Mouse (Mus musculus): ENCODE measurements around the gene Lrp8. TPM values are rescaled to one million over a fixed set of nuclear protein-coding genes. Genes with fewer than 3 reads are reported as not detected.

The Lrp8 gene
- total RNA-seq, 1 experiment from 2014 or later: 1.2 TPM

- ATAC-seq (replicated peaks; ENCODE audit: insufficient number of reproducible peaks, low FRiP score, low TSS enrichment, poor library complexity, severe bottlenecking): no peak
Observed at GRCm38 (mm10) chr4:107834643-107835314, 32.7 kb downstream of the Lrp8 start.

GRCm38 (mm10) chr4:107835508-107835909 lies 33.4 kb downstream of the Lrp8 start:
- no peak for ATAC-seq (replicated peaks; ENCODE audit: insufficient number of reproducible peaks, low FRiP score, low TSS enrichment, poor library complexity, severe bottlenecking)

DNA sequence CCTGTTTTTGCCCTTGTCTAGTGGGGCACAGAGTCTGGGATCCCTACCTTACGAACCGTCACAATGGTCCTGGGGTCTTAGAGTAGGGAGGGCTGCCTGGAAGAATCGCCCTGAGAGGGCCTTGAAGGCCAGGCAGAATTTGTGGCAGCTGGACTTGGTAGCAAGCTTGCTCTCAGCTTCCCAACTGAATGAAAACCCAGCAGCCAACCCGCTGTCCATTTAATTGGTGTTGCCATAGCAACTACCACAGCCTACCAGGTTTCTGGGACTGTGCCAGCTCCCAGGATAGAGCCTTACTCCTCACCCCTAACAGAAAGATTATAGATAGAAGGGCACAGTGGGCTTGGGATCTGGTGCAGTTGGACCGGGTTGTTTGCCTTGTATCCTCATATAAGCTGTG lies 34.7 kb downstream of the Lrp8 start:
- ATAC-seq (replicated peaks; ENCODE audit: insufficient number of reproducible peaks, low FRiP score, low TSS enrichment, poor library complexity, severe bottlenecking): no peak

GRCm38 (mm10) chr4:107837910-107838309 lies 35.8 kb downstream of the Lrp8 start:
- no peak for ATAC-seq (replicated peaks; ENCODE audit: insufficient number of reproducible peaks, low FRiP score, low TSS enrichment, poor library complexity, severe bottlenecking)

DNA sequence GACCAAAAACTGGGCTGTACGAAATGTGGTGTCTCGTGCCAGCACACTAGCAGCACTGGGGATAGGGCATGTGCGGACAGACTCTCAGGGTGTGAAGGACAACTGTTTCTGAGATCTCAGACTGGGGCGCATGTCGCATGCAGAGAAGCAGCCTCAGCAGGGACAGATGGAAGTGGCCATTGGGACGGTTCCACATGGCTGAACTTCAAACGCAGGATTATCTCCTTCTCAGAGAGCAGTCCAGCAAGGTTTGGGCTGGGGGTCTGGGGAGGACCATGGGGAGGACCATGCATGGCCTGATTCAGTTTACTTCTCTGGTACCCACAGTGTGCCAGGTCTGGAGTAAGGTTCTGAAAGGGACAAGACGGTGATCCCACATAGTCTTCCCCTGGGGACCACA lies 41.6 kb downstream of the Lrp8 start:
- no peak for ATAC-seq (replicated peaks; ENCODE audit: insufficient number of reproducible peaks, low FRiP score, low TSS enrichment, poor library complexity, severe bottlenecking)

- ATAC-seq (replicated peaks; ENCODE audit: insufficient number of reproducible peaks, low FRiP score, low TSS enrichment, poor library complexity, severe bottlenecking): peak; percentile 60
Observed at GRCm38 (mm10) chr4:107844971-107845370, 42.9 kb downstream of the Lrp8 start.

- no peak for ATAC-seq (replicated peaks; ENCODE audit: insufficient number of reproducible peaks, low FRiP score, low TSS enrichment, poor library complexity, severe bottlenecking)
Observed at GRCm38 (mm10) chr4:107846795-107847194, 44.7 kb downstream of the Lrp8 start.

DNA sequence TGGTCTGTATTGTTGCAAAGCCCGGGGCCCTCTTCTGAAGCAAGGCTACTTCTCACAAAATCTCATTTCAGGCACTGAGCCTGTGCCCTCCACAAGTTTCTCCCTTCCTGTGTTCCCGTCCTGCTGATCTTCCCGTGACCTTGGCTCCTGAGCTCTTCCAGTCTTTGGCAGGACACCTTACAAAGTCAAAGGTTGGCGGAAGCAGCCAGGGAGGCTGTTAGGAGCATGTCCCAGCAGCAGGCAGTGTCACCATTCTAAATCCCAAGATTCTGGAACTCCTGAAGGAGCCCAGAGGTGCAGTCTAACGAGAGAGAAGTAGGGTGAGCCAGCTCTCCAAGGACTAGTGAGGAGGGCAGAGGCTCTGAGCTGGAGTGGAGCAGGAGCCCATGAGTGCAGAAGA lies 46.5 kb downstream of the Lrp8 start:
- no peak for ATAC-seq (replicated peaks; ENCODE audit: insufficient number of reproducible peaks, low FRiP score, low TSS enrichment, poor library complexity, severe bottlenecking)

DNA sequence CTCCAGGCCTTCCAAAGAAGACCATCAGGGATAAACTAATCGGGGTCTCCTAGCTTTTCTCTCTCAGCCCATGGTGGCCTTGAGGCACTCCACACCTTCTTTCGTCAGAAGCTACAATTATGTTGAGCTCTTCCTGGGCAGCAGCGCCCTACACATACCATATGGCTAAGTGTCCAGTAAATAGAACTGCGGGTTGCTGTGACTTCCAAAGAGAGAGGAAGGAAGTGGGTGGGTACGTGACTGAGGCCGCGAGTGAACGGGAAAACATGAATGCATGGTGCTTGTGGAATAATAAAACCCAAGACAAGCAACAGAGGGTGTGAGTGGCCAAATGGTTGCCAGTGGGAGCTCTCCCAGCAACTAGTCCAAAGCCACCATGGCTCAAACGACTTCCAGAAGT lies 47.6 kb downstream of the Lrp8 start:
- ATAC-seq (replicated peaks; ENCODE audit: insufficient number of reproducible peaks, low FRiP score, low TSS enrichment, poor library complexity, severe bottlenecking): no peak

- no peak for ATAC-seq (replicated peaks; ENCODE audit: insufficient number of reproducible peaks, low FRiP score, low TSS enrichment, poor library complexity, severe bottlenecking)
Observed at GRCm38 (mm10) chr4:107850091-107850490, 48.0 kb downstream of the Lrp8 start.

DNA sequence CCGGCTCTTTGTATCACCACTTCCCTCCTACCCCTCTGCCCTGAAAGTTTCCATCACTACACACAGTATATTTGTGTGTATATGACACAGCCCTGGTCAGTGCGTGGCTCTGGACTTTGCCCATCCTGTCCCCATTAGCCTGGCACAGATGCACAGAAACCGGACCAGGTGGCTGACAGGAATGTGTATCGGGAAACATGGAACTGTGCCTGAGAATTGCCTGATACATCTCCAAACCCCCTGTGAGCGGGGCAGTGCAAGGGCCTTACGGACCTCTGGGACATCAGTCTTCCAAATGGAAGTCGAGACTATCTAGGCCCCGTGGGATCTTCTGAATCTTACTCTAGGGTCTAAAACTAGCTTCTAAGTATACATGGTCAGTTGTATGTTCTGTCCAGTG lies 51.3 kb downstream of the Lrp8 start:
- ATAC-seq (replicated peaks; ENCODE audit: insufficient number of reproducible peaks, low FRiP score, low TSS enrichment, poor library complexity, severe bottlenecking): no peak

DNA sequence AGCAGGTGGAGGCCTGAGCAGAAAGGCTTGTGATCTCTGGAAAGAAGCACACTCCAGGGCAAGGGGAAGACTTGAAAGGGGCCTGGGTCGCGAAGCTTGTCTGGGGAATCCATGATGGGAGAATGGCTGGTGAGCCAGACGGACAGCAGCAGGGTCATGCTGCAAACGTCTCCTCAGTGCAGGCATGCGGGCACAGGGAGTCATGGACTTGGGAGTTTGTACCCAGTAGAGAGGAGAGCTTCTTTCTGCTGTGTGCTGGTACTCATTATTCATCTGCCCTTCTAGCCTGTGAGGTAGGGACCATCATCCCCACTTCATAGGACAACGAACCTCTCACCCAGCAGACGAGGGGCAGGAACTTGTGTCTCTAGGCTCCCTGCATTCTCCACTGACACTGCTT lies 51.8 kb downstream of the Lrp8 start:
- no peak for ATAC-seq (replicated peaks; ENCODE audit: insufficient number of reproducible peaks, low FRiP score, low TSS enrichment, poor library complexity, severe bottlenecking)

DNA sequence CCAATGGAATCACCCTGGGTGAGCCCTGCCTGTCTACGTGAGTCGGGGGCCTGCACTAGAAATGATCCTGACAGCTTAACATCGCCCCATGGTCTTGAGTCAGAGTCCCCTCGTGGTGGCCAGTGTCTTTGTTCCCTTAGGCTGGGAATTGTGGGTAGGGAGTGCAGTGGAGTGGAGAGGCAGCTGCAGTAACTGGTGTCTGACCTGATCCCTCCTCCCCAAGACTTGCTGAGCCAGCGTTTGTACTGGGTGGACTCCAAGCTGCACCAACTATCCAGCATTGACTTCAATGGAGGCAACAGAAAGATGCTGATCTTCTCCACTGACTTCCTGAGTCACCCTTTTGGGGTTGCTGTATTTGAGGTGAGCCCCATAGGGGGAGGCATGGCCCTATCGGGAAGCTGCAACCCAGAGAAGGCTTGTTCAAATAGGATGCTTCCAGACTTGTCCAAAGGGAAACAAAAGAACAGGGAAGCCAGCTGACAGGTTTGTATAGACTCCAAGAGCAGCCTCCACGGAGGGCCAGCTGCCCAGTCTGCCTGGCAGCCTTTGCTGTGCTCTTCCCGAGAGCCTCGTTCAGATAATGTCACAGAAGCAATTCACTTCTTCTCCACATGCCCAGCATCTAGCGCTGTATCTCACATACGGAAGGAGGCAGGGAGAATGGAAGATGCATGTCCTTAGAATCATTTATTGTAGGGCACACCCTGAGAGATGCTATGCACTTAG lies 55.1 kb downstream of the Lrp8 start:
- no peak for ATAC-seq (replicated peaks; ENCODE audit: insufficient number of reproducible peaks, low FRiP score, low TSS enrichment, poor library complexity, severe bottlenecking)

GRCm38 (mm10) chr4:107858995-107859394 lies 56.9 kb downstream of the Lrp8 start:
- no peak for ATAC-seq (replicated peaks; ENCODE audit: insufficient number of reproducible peaks, low FRiP score, low TSS enrichment, poor library complexity, severe bottlenecking)

- no peak for ATAC-seq (replicated peaks; ENCODE audit: insufficient number of reproducible peaks, low FRiP score, low TSS enrichment, poor library complexity, severe bottlenecking)
Observed at GRCm38 (mm10) chr4:107864866-107865265, 62.8 kb downstream of the Lrp8 start.

DNA sequence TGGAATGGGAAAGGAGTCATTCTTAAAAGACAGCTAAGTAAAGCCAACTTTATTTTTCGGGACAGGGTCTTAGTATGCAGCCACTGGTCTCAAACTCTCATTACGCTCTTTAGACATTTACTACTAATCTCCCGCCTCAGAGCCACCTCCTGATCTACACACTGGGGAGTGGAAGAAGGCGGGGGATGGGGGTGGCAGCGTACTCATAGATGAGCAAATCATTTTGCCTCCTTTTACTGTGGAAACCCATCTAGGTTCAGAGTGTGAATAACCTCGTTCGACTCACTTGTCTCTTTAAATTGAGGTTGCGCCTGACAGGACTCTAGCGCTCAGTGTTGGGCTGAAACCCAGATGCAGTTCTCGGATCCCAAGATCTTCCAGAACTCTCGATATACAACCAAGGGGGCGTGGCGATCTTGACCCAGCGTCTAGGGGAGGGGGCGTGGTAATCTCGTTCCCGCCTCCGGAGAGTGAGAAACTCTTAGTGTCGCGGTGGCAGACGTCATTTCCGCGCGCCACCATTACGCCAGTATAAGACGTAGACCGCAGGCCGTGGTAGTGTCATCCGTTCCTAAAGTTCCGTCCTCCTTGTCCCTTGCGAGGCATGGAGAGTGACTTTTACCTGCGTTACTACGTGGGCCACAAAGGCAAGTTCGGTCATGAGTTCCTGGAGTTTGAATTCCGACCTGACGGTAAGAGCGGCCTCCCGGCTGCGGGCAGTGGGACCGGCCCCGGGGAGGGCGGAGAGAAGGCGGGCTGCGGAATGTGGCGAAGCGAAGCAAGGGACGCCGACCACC lies 77.4 kb downstream of the Lrp8 start, which contains the start of gene Magoh:
Gene Magoh, plus strand, starts transcription at position 502 of the 797 bp plus-strand sequence.
- ATAC-seq (replicated peaks; ENCODE audit: insufficient number of reproducible peaks, low FRiP score, low TSS enrichment, poor library complexity, severe bottlenecking): peak; percentile 99

DNA sequence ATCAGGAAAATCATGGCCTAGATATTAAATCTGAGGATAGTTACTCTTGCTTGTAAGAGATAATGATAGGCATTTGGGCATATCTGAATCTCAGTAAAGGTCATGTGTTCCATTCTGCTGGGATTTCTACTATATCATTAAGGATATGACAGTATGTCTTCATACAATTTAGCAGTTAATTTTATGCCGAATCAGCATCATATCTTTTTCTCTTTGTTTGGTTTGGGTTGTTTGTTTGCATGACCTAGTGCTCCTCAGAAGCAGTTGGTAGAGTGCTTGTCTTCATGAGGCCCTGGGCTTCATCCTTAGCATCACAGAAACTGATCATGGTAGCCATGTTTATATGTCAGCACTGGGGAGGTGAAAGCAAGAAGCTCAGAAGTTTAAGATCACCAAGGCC lies 79.6 kb downstream of the Lrp8 start:
- no peak for ATAC-seq (replicated peaks; ENCODE audit: insufficient number of reproducible peaks, low FRiP score, low TSS enrichment, poor library complexity, severe bottlenecking)

DNA sequence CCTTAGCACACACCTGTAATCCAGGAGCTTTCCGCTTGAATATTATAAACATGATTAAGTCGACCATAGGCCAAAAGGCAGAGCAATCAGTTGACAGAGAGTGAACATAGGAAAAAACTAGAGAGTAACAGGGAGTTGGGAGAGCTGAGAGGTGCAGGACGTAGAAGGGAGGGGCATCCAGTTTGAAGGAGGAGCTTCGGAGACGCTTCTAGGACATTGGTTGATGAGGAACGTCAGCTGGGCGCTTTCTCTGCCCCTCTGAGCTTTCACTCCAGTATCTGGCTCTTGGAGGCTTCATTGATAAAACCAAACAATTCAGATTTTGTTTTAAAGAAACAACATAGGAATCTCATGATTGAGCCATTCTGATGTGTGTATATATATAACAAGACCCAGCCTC lies 84.3 kb downstream of the Lrp8 start:
- ATAC-seq (replicated peaks; ENCODE audit: insufficient number of reproducible peaks, low FRiP score, low TSS enrichment, poor library complexity, severe bottlenecking): no peak

DNA sequence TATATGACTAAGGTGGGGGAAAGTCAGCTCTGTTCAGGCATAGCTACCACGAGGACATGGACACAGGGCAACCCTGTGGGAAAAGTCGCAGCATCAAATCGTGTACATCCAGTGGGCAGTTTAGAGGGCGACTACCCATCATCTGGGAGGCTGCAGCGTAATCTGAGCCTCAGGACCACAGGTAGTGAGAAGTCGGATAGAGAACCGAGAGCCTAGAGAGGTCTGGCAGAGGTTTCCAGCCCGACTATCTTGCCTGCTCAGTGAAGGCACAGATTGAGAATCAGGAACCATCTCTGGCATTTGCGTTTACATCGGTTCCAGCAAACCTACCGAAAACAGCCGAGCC lies 87.3 kb downstream of the Lrp8 start:
- ATAC-seq (replicated peaks; ENCODE audit: insufficient number of reproducible peaks, low FRiP score, low TSS enrichment, poor library complexity, severe bottlenecking): peak; percentile 7; the same call in 1 of the 2 replicates

Data from monocyte, adult 5-6 weeks (primary cell).